Mouse (Mus musculus) ES-Bruce4 (cell line): Measurements from ENCODE around the gene Vmn2r3. TPM values are rescaled to one million over a fixed set of nuclear protein-coding genes. Genes with fewer than 3 reads are reported as not detected.
"Not testable (repeated sequence)": the region's sequence is repeated elsewhere in the genome, so short reads cannot be mapped to it uniquely, and the experiment has no call there.

ENCODE experiments used
- H3K27ac ChIP-seq: 2 replicates; pipeline ENCODE4 v1.5.1; 2012; ENCODE audit warnings: low read length, inconsistent platforms; ENCODE audit not compliant: insufficient read depth
- H3K27me3 ChIP-seq: 2 replicates; pipeline ENCODE4 v1.6.1; 2012; ENCODE audit warnings: mild to moderate bottlenecking, low read length, inconsistent platforms; ENCODE audit not compliant: control insufficient read depth, poor library complexity, insufficient read depth, severe bottlenecking
- H3K36me3 ChIP-seq: 2 replicates; pipeline ENCODE4 v1.6.1; 2012; ENCODE audit warnings: inconsistent platforms, mild to moderate bottlenecking, low read length, moderate library complexity; ENCODE audit not compliant: control insufficient read depth, poor library complexity, insufficient read depth, severe bottlenecking
- H3K4me1 ChIP-seq: one replicate; pipeline ENCODE4 v1.8.1; 2011; ENCODE audit warnings: low read length; ENCODE audit not compliant: control insufficient read depth, insufficient read depth
- H3K4me3 ChIP-seq: 2 replicates; pipeline ENCODE4 v1.5.1; 2011; ENCODE audit warnings: low read depth, mild to moderate bottlenecking, low read length
- H3K9ac ChIP-seq: 2 replicates; pipeline ENCODE4 v1.6.1; 2012; ENCODE audit warnings: low read depth, mild to moderate bottlenecking, inconsistent platforms; ENCODE audit not compliant: poor library complexity, severe bottlenecking
- H3K9me3 ChIP-seq: replicated peaks from 2 replicates; pipeline ENCODE4 v1.6.1; 2012; ENCODE audit warnings: mild to moderate bottlenecking, low read length, inconsistent platforms; ENCODE audit not compliant: control insufficient read depth, poor library complexity, insufficient read depth, severe bottlenecking
- CTCF ChIP-seq: IDR thresholded peaks from one replicate; pipeline ENCODE4 v1.8.1; 2011; ENCODE audit warnings: low read depth, low read length
- EP300 ChIP-seq: IDR thresholded peaks from 2 replicates; pipeline ENCODE4 v1.6.1; 2011; ENCODE audit warnings: low read depth, low read length; ENCODE audit not compliant: insufficient read depth
- POLR2A ChIP-seq: IDR thresholded peaks from one replicate; pipeline ENCODE4 v1.8.1; 2011; ENCODE audit warnings: low read length; ENCODE audit not compliant: insufficient read depth
- polyA plus RNA-seq: library from polyadenylated mRNA; stranded (reverse); fragments of >200 nt; gene quantifications from 2 replicates; pipeline ENCODE4 v1.2.4, GENCODE M21; 2011; ENCODE audit warnings: low read depth; ENCODE audit not compliant: missing spikeins, insufficient read depth, insufficient read length

Gene Vmn2r3
- 0.09 and 0.18 TPM in 2 replicates for polyA plus RNA-seq

DNA sequence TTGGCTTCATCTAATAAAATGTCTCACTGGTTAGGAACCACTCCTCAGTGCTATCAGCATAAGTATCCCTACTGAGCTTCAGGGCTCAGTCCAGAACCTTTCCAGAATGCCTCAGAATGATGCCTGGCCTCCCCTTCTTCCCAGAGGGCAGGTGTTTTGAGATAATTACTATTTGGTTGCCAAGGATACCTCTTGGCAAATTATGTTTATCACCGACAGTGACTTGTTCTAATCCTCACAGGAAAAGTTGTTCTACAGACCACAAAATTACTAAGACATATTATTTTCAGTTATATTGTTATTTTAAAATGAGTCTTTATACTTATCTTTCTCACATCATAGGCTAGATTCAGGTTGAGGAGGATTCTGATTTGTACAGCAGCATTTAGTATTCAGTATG, at the start of gene Vmn2r3:
Gene Vmn2r3 (minus strand): TSS at position 101 of the 400 bp plus-strand sequence.
- H3K4me1 ChIP-seq, result no peaks in the 10 kb centered on the region
- no peaks in the 10 kb centered on the region for H3K27me3 ChIP-seq
- no peak within 1 kb of the TSS for H3K4me3 ChIP-seq
- TF ChIP-seq CTCF (no peak), EP300 (no peak), POLR2A (no peak)
- H3K36me3 ChIP-seq, result no peaks in the 10 kb centered on the region
- no peaks in the 10 kb centered on the region for H3K9me3 ChIP-seq
- no peak within 1 kb of the TSS for H3K27ac ChIP-seq
- H3K9ac ChIP-seq, result no peak within 1 kb of the TSS

DNA sequence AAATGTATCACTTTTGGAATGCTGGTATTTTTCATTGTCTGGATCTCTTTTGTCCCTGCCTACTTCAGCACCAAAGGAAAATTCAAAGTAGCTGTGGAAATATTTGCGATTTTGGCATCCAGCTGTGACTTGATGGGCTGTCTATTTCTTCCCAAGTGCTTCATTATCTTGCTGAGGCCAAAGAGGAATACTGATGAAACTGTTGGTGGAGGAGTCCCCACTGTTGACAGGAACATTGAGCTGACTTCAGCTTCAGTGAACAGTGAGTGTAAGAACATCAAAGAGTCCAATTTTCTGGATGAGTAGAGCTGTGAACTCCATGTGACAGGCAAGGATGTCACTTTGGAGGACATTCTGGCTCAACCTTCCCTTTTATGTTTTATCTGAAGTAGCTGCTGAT, 43.0 kb upstream of the Vmn2r3 start:
- Histone ChIP-seq H3K4me1 (no peaks in the 10 kb centered on the region), H3K27me3 (no peaks in the 10 kb centered on the region), H3K4me3 (no peak overlapping the region), H3K9ac (no peak overlapping the region), H3K36me3 (no peaks in the 10 kb centered on the region), H3K9me3 (0 out of 2 replicates have a peak, but pooled peaks cover 6% of the 10 kb centered on the region), H3K27ac (no peak overlapping the region)
- TF ChIP-seq CTCF (no peak), EP300 (no peak), POLR2A (no peak)

DNA sequence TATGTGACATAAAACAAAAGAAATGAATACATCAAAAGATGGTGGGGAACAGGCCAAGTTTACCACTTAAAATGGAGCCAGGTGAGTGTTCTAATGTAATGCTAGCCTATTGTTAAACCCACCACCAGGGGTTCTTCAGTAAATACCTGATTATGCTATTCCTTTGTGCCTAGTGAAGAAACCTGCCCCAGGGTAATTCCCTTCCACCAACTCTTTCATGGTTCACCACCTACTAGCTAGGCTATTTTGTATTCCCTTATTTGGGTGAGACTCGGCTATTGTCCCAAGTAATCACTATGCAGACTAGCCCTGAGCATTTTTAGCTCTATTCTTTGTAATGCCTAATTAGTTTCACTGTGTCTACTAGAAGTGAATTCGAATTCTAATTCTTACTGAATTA, 32.3 kb upstream of the Vmn2r3 start:
- H3K9me3 ChIP-seq, result peaks cover 13% of the 10 kb centered on the region
- no peak overlapping the region for H3K4me3 ChIP-seq
- H3K27ac ChIP-seq, result peak overlapping the region; percentile 94
- TF ChIP-seq EP300 (no peak), CTCF (no peak), POLR2A (no peak)
- H3K9ac ChIP-seq, result no peak overlapping the region
- no peaks in the 10 kb centered on the region for H3K27me3 ChIP-seq
- H3K4me1 ChIP-seq, result no peaks in the 10 kb centered on the region
- H3K36me3 ChIP-seq, result no peaks in the 10 kb centered on the region

DNA sequence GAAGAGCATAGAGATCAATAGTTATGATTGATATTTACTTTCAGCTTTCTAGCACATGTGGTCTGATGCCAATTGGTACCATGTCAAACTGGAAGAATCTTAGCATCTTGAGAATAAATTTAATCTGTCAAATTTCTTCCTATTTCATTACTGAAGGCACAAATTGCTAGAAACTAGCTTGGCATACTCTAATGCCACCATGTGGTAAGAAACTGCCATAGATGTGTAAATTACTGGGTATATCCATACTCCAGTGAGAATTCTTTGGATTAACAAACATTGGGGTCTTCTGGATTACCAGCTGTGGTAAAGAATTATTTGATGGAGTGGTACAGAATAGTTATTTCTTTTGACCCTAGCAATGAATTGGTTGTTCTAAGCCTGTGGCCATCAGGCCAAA, 17.3 kb upstream of the Vmn2r3 start:
- H3K9me3 ChIP-seq, result 0 out of 2 replicates have a peak, but pooled peaks cover 2% of the 10 kb centered on the region
- H3K27ac ChIP-seq, result no peak overlapping the region
- no peaks in the 10 kb centered on the region for H3K4me1 ChIP-seq
- no peaks in the 10 kb centered on the region for H3K27me3 ChIP-seq
- no peak overlapping the region for H3K9ac ChIP-seq
- no peak for TF ChIP-seq CTCF
- TF ChIP-seq POLR2A, result no peak
- TF ChIP-seq EP300, result no peak
- no peak overlapping the region for H3K4me3 ChIP-seq
- no peaks in the 10 kb centered on the region for H3K36me3 ChIP-seq

DNA sequence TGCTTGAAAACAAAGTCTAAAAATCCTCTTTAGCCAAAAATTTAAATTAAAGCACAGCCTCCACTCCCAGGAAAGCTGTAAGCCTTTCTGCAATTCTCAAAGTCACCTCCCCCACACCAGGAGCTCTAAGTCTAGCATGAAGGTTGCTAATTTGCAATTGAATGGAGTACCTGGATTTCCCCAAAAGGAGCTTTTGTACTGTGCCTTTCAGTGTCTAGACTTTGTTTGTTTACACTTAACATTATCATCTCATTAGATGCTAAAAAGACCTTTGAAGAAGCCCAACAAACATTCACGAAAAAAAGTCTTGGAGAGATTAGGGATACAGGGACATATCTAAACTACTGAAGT, 23.8 kb downstream of the Vmn2r3 start:
- H3K27ac ChIP-seq, result peak overlapping the region; percentile 98
- H3K4me1 ChIP-seq, result peaks cover 3% of the 10 kb centered on the region
- no peaks in the 10 kb centered on the region for H3K27me3 ChIP-seq
- no peaks in the 10 kb centered on the region for H3K9me3 ChIP-seq
- H3K4me3 ChIP-seq, result no peak overlapping the region
- no peaks in the 10 kb centered on the region for H3K36me3 ChIP-seq
- TF ChIP-seq POLR2A (no peak), EP300 (peak; percentile 36; the same call in 1 of the 2 replicates), CTCF (no peak)
- H3K9ac ChIP-seq, result no peak overlapping the region

DNA sequence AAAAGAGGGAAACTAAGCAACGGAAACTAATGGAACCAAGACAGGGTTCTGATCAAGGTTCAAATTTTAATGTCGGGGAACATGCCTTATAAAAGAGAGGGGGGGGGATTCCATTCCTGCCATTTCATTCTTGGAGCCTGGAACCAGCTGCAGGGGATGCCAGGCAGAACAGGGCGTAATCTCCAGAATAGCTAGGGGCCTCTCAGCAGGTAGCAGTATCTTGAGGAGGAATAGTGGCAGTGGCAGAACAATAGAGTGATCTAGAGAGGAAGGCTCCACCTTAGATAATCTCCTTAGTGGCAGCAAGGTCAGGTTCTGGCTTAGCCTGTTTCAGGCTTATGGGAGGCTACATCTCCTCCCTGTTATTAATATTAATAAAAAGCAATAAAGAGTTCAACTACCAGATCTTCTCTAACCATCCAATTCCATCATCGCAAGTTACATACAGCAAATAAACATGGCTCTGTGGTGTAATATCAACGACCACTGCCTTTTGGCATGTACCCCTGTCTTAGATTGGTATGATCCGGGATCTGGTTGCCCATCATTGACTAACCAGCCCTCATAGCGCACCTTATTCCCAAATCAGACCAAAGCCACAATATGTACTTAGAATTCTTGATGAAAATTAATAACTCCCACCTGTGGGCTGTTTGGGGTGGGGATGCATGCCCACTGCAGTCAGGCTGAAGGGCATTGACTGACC, 24.3 kb downstream of the Vmn2r3 start:
- peak; percentile 83 for TF ChIP-seq EP300
- not testable (repeated sequence) for H3K27me3 ChIP-seq, H3K4me1 ChIP-seq, H3K36me3 ChIP-seq, H3K9ac ChIP-seq, H3K9me3 ChIP-seq, H3K4me3 ChIP-seq
- peak overlapping the region; percentile 98 for H3K27ac ChIP-seq
